Mouse (Mus musculus): ENCODE data around the gene Olfr735.

Gene Olfr735

DNA sequence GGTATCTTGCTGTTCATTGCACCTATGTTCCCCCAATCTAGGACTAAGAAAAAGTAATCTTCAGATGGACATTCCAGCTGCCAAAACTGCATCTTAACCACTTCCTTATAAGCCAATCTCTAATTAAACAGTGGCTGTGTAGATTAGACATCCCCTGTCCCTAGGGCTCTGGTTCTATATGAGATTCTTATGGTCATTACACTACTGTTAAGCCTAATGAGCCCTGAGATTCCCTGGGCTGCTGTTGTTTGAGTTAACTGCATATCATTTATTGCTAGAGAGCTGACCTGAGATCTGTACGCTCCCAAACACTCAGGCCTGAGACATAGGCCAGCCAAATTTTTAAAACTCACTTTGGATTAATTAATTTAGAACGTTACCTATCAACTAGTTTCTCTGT lies at the start of gene Olfr735:
Olfr735 (minus strand) TSS at position 77 of the 400 bp plus-strand sequence.
- no peak for DNase-seq (ENCODE audit: extremely low spot score, low read depth, low spot score)

DNA sequence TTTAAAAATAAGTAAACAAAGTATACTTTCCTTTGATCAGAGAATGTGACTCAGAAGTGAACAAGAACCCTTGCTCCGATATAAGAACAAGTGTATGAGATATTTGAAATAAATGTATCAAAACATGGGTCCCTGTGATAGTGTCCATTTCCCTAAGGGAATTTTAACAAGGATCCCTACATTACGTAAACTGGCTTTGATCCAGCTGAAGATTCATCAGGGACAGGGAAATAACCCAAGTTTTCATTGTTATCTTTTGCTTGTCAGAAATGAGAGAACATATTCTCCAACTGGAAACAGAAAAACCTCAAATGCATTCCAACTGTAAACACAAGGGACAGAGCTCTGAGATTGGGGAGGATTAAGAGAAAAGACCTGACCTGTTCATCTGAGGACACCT lies 32.2 kb upstream of the Olfr735 start, which contains the start of gene Olfr736:
Olfr736 (plus strand) TSS at position 301 of the 400 bp plus-strand sequence.
- DNase-seq (ENCODE audit: extremely low spot score, low read depth, low spot score), result no peak

DNA sequence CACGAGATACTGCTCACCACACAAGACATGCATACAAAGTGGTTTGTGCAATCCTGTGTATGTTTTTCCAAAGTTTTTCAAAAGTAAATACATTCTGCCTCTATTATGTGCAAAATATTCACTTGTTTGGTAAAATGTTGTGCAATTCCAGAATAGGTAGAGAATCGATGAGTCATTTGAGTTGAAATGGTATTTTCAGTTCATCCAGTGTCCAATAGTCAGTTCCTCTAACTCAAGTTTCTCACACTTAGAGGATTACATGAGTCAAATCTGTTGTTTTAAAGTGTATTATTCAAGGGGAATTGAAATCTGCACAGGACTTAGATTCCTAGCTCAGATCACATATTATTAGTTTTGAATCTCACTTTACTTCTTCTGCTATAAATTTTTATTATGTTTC lies 14.9 kb upstream of the Olfr735 start:
- no peak for DNase-seq (ENCODE audit: extremely low spot score, low read depth, low spot score)

DNA sequence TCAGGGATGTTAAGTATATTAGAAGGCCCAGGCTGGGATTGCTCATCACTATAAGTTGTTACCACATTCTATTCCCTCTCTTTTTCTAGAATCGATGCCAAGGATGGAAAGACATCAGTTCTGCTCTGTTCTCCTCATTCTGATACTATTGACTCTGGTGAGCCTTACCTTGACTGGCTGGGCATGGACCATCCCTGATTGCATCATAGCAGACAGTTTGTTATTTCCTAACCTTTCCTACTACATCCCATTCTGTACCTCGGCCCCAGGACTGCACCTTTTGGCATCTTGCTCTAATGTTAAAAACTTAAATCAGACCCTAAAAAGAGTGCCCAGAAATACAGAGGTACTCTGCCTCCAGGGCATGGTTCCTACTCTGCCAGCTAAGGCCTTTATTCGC lies 11.8 kb upstream of the Olfr735 start:
- DNase-seq (ENCODE audit: extremely low spot score, low read depth, low spot score), result no peak

DNA sequence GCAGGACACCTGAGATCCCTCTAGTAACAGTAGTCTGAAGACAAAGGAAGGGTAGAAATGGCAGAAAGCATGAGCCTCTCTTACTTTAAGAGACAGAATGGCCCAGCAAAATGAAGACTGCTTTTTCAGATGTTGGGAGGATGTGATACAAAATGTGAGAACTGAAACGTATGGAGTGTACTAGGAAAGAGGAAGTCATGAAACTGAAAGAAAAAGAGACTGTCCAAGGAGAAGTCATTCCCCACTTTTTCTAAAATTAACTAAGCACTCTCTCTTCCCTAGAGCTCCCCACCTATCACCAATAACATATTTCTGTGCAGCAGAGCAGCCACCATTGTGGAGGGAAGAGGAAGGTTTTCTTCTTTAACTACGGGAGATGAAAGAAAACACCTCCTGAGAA lies 8.9 kb upstream of the Olfr735 start, which contains the start of gene Tlr11:
Tlr11 (plus strand) TSS at position 322 of the 400 bp plus-strand sequence.
- DNase-seq (ENCODE audit: extremely low spot score, low read depth, low spot score), result no peak

DNA sequence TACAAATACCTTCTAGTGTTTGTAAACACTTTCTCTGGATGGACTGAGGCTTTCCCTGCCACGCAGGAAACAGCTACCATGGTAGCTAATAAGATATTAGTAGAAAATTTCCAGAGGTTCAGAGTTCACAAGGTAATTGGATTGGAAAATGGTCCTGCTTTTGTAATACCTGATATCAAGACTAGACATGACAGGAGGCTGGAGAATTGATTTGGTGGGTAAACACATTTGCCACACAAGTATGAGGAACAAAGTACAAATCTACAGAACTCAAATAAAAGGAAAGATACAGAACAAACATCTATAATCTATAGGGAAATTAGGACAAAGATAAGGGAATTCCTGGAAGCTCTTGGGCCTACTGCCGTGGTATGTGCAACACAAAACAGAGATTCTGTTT lies 8.1 kb upstream of the Olfr735 start:
- no peak for DNase-seq (ENCODE audit: extremely low spot score, low read depth, low spot score)

DNA sequence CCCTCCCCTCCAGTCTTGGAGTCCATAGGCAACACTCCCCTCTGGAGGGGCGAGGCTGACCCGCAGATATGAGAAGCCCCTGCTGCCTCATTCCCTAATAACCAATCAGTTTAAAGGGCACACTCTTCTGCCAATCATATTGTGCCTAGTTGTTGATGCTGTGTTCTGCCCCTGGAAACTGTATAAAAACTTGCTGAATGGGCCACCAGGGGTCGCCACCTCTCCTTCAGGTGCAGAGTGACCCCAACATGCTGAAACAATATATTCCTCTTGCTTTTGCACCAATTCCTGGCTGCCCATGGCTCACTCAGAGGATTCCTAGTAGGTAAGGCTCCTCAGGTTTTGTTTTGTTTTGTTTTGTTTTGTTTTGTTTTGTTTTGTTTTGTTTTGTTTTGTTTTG lies 3.8 kb upstream of the Olfr735 start:
- DNase-seq (ENCODE audit: extremely low spot score, low read depth, low spot score), result no peak

DNA sequence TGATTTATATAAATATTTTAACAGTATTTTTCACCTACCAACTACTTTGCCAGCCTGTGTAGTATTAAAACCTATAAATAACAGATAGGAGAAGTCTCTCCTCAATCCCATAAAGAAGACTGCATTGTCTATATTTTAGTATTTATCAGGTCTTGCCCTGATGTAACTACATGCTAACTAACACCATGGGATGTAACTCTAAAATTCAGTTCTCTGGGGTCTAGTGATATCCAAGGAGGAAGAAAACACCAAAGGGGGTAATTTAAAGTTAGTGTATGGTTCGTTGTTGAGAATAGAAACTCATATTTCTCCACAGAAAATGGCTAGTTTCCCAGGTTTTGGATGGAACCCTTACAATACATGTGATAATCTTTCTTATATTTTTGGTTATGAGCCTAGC lies 22.0 kb downstream of the Olfr735 start, which contains the start of gene Olfr734:
Olfr734 (minus strand) TSS at position 101 of the 400 bp plus-strand sequence.
- DNase-seq (ENCODE audit: extremely low spot score, low read depth, low spot score), result no peak

DNA sequence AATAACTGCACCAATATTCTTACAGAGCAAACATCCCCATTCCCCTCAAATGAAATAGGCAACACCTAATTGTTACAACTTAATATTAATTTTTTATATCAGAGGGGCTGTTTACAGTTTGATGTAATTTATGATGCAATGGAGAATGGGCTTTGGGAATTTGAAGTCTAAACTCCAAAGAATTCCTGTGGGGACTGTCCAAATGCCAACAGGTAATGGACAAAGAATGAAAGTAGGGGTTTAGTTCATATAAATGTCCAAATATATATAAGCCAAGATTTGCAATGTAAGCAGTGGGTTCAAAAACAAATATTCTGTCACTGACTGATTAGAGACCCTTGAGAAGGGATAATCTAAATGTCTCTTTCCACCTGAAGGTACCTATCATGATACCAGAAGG lies 47.2 kb downstream of the Olfr735 start, which contains the start of gene Olfr733:
Olfr733 (minus strand) TSS at position 101 of the 400 bp plus-strand sequence.
- DNase-seq (ENCODE audit: extremely low spot score, low read depth, low spot score), result no peak
